Mouse (Mus musculus) liver, postnatal 0 days (tissue): ENCODE measurements around the gene Angptl6.

ENCODE experiments used
- CTCF ChIP-seq: sonication (generic); IDR thresholded peaks from 2 replicates; pipeline ENCODE4 v1.5.1; 2016; ENCODE audit warnings: antibody characterized with exemption, low read depth
- EP300 ChIP-seq: IDR thresholded peaks from 2 replicates; pipeline ENCODE4 v1.6.1; 2016; ENCODE audit warnings: antibody characterized with exemption, low read depth, mild to moderate bottlenecking

GRCm38 (mm10) chr9:20902174-20902491 lies 22.6 kb upstream of the Angptl6 start:
- TF ChIP-seq CTCF, result no peak
- TF ChIP-seq EP300, result no peak
